Mouse (Mus musculus): ENCODE results near the gene Ltb4r1.
A peak's percentile ranks its signal among the peaks of the same experiment; 100 is the strongest.

Gene Ltb4r1

DNA sequence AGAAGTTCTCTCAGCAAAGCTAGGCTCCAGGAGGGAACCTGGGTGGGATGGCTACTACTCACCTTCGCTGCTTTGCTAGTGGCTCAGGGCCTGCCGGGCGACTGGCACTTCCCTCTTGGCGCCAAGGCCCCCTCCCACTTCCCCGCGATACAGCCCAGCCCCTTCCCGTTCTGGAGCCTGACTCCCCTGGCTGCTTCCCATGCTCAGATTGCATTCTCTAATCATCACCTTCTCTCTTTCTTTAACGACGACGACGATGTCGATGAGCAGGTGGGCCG is 18.1 kb downstream of the Ltb4r1 start, which contains the start of gene Adcy4:
Adcy4 (minus strand) TSS at position 138 of the 278 bp plus-strand sequence.
- no peak for DNase-seq (ENCODE audit: low spot score in 2 of 2)

GRCm38 (mm10) chr14:55785195-55785594 is 19.4 kb downstream of the Ltb4r1 start:
- no peak for DNase-seq (ENCODE audit: low spot score in 2 of 2)

DNA sequence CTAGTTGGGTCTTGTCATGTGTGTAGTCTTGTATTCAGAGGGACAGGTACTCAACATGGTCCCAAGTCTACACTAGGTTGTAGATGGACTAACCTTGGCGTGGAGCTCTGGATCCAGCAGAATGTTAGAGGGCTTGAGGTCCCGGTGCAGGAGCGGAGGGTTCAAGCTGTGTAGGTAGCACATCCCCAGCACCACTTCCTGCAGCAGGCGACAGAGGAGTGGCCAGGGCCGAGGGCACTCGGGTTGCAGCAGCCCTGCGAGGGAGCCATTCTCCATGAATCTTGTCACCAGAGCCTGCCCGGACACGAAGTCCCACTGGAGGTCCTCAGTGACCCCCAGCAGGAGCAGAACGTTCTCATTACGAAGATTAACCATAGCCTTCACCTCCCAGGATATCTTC is 22.0 kb downstream of the Ltb4r1 start:
- DNase-seq (ENCODE audit: low spot score in 2 of 2), result no peak

- no peak for DNase-seq (ENCODE audit: low spot score in 2 of 2)
Measured at GRCm38 (mm10) chr14:55788256-55789050, 22.7 kb downstream of the Ltb4r1 start, which contains the start of gene Ripk3. Ripk3 (minus strand) TSS chr14:55788865.

- DNase-seq (ENCODE audit: low spot score in 2 of 2), result no peak
Measured at GRCm38 (mm10) chr14:55793461-55793860, 27.7 kb downstream of the Ltb4r1 start.

DNA sequence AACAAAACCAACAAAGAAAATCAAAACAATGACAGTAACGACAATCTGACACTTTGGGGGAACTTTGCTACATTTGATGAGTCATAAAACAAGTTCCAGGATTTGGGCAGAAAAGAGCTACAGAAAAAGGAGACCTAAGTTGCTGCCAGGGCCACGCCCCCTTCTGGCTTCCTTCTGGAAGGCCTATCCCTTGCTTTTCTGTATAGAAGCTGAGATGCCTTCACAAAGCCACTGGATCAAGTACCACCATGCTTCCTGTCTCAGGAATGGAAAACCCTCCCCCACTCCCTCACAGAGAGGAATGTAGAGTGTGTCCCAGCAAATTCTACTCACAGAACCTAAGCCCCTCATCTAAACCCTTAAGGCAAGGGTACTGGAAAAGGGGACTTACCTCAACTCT is 28.2 kb downstream of the Ltb4r1 start:
- DNase-seq (ENCODE audit: low spot score in 2 of 2), result no peak

- no peak for DNase-seq (ENCODE audit: low spot score in 2 of 2)
Measured at GRCm38 (mm10) chr14:55795380-55796163, 29.8 kb downstream of the Ltb4r1 start.

DNA sequence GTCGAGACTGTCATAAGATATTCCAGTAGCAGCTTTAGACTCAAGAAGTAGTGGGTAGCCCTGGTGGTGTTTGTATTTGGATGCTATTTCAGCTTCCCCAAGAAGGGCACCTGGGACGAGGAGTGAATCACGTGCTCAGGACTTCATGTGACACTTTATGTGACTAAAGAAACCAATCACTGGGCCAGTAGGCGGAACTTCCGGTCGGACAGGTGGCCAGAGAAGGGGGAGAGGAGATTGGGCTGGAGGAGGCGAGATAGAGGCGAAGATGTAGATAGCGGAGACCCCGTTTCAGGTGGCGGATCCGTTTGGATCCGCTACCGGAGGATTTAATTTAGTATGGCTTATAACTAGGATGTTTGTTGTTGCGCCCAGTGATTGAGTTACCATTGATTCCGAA is 49.1 kb downstream of the Ltb4r1 start:
- peak in 1 of 2 experiments; percentile 62 for DNase-seq (ENCODE audit: low spot score in 2 of 2)

- DNase-seq (ENCODE audit: low spot score in 2 of 2), result no peak
Measured at GRCm38 (mm10) chr14:55815310-55815751, 49.6 kb downstream of the Ltb4r1 start.
